Mouse (Mus musculus) lung, postnatal 0 days (tissue): ENCODE measurements around the gene Fancc.

Source experiments
- CTCF ChIP-seq: IDR thresholded peaks from 2 replicates; pipeline ENCODE4 v1.5.1; 2016; ENCODE audit warnings: antibody characterized with exemption, mild to moderate bottlenecking
- EP300 ChIP-seq: IDR thresholded peaks from 2 replicates; pipeline ENCODE4 v1.6.1; 2016; ENCODE audit warnings: antibody characterized with exemption, mild to moderate bottlenecking, control low read depth

GRCm38 (mm10) chr13:63332576-63333300, 164.3 kb downstream of the Fancc start:
- TF ChIP-seq CTCF = peak; percentile 96
- no peak for TF ChIP-seq EP300
